Mouse (Mus musculus): ENCODE results near the gene Gtf3c2. TPM values are rescaled to one million over a fixed set of nuclear protein-coding genes. Genes with fewer than 3 reads are reported as not detected.
A peak's percentile ranks its signal among the peaks of the same experiment; 100 is the strongest.

The Gtf3c2 gene
- polyA plus RNA-seq, 1 experiment from 2014 or later, result 136 TPM

DNA sequence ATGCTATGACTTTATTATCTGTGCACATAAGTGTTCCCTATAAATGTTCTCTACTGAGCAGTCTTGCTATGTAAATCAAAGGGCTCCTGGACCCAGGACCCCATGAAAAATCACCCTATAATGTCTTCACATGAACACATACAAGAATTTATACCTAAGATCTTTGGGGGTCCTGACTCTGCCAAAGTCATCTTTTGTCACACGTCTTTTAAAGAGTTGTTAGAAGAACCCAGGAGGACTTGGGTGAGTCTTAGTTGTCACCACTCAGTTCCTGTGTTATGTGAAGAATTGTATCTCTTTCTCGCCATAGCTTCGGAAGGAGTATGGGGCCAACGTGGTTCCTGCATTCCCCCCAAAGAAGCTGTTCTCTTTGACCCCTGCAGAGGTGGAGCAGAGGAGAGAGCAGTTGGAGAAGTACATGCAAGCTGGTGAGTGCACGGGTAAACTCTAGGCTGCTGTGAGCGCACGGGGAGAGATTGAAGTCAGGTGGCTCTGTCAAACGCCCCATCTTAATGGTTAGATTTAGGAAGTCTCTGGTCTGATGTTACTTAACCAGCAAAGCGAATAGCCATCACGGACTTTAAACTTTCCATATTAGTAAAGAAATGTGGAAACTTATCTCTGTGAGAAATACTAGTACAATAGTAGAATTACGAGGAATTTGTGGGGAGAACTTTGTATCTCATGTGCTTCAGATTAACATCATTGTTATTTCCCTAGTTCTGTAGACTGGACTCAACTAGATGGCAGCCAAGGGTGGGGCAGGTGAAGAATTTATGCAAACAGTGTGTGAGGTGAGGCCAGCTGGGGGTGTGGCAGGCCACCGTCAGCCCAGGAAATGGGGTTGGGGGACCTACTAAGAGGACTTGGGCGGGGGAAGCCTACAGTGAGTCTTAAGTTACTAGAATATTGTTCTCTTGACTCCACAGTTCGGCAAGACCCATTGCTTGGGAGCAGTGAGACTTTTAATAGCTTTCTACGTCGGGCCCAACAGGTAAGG lies 14.8 kb upstream of the Gtf3c2 start:
- Histone ChIP-seq H3K4me3 (peak overlapping the region; percentile 89), H3K36me3 (peaks cover 76% of the 10 kb centered on the region)

DNA sequence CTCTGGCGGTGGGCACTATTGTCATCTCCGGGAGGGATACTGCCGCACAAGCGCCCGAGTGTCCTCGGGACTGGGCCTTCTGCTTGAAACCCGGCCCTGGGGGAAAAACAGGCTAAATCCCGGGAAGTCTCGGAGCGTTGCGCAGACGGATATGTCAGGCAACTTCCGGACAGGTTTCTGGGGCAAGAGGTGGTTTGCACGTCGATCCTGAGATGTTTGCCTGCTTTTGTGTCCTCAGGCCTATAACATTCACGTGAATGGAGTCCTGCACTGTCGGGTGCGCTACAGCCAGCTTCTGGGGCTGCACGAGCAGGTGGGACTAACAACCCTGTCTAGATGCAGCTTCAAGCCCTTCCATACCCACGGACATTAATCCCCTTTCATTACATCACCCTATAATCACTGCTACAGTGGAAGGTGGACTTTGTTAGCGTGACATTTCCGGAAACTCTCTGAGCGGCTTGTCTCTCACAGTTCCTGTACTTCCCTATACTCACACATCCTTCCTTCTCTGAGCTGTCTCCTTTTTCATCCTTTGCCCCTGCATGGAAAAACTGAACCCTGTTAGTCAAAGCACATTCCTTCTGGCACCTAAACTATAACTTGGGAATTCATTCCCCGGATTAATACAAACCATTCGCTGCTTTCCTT lies 13.8 kb upstream of the Gtf3c2 start:
- Histone ChIP-seq H3K36me3 (peaks cover 74% of the 10 kb centered on the region), H3K4me1 (peaks cover 20% of the 10 kb centered on the region), H3K9me3 (replicated peaks) (no peaks in the 10 kb centered on the region), H3K27me3 (ENCODE audit: low read depth, poor library complexity, severe bottlenecking) (no peaks in the 10 kb centered on the region), H3K4me3 (peak overlapping the region; percentile 89), H3K27ac (peak overlapping the region; percentile 91)
- 15% methylated on average over 25 of the region's 25 CpGs for WGBS
- no peak for DNase-seq (ENCODE audit: low spot score)

More for the DNA sequence above, 14.8 kb upstream of the Gtf3c2 start:
- no peak overlapping the region for H3K27ac ChIP-seq
- no peak for DNase-seq (ENCODE audit: low spot score)
- peaks cover 22% of the 10 kb centered on the region for H3K4me1 ChIP-seq
- H3K9me3 ChIP-seq (replicated peaks), result no peaks in the 10 kb centered on the region
- no peaks in the 10 kb centered on the region for H3K27me3 ChIP-seq (ENCODE audit: low read depth, poor library complexity, severe bottlenecking)
- 93% methylated on average over 16 of the region's 16 CpGs for WGBS

DNA sequence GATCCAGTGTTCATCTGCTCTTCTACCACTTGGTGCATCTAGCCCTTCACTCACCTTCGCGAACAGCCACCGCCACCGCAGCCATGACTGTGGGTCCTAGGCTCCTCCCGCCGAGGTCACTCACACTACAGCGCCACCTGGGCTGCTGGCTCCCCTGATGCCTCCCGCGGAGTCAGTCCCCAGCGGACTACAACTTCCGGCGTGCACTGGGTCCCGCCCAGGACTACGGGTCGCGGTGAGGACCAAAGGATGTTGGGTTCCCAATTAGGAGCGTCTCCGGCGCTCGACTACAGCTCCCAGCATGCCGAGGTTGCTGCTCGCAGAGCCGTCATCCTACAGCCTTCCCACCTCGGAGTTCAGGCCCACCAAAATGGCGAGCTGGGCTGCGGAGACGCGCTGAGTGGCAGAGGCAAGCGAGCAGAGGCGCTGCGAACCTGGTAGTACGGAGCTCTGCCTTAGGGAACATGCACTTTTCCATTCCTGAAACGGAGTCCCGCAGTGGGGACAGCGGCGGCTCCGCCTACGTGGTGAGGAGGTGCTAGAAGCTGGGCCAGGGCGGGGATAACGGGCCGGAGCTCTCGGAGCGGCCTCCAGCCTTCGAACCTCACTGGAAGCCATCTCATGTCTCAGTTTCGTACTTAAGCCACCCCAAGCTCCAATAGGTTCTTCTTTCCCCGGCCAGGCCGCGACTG lies 13.1 kb upstream of the Gtf3c2 start, which contains the start of the genes Snx17 and Eif2b4:
Snx17 (plus strand) TSS at position 289 of the 692 bp plus-strand sequence.
Eif2b4 (minus strand) TSS at position 492 of the 692 bp plus-strand sequence.
- WGBS, result under 1% methylated on average over 48 of the region's 48 CpGs
- Histone ChIP-seq H3K4me1 (peaks cover 20% of the 10 kb centered on the region), H3K27ac (peak within 1 kb of the TSS; percentile 91), H3K27me3 (ENCODE audit: low read depth, poor library complexity, severe bottlenecking) (no peaks in the 10 kb centered on the region), H3K9me3 (replicated peaks) (no peaks in the 10 kb centered on the region), H3K4me3 (peak within 1 kb of the TSS; percentile 89), H3K36me3 (peaks cover 74% of the 10 kb centered on the region)
- DNase-seq (ENCODE audit: low spot score), result peak; percentile 100

DNA sequence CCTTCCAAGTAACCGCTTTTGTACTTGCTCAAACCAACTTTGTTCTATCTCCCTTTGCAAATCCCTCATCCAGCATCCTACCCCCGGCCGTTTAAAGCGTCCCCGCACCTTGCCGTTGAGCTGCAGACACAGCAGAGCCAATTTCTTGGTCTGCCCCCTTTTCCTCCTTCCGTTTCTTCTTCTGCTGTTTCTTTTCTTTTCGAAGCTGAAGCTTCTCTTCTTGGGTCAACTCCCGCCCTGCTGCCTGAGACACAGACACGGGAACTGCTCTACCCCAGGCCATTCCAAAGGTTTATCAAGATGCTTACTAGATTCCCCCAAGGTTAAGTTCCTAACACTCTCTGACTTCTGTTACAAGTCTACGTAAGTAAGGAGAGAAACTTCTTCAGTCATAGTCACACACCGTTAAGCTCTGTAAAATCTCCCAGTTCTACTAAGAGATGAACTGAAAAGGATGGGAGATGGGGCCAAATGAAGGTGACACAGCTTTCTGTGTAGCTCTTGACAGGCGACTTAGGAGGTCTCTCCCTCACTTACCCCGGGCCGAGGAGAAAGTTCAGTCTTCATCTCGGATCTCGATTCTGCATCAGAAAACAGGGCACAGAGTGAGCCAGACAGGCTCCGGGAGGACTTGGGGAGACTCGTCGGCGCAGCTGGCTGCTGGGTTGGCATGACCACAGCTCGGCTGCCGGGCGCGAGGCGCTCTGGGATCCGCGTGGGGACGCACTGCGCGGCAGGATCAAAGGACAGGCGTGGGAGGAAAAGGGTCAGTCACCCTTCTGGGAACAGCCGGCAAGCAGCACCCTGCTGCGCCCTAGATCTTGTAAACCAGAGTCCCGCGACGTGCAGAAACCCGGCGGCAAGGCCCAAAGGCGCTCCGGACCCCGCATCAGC lies 12.3 kb upstream of the Gtf3c2 start:
- Histone ChIP-seq H3K9me3 (replicated peaks) (no peaks in the 10 kb centered on the region), H3K4me3 (peak overlapping the region; percentile 89), H3K27me3 (ENCODE audit: low read depth, poor library complexity, severe bottlenecking) (no peaks in the 10 kb centered on the region), H3K27ac (peak overlapping the region; percentile 91), H3K4me1 (peaks cover 20% of the 10 kb centered on the region), H3K36me3 (peaks cover 74% of the 10 kb centered on the region)
- 17% methylated on average over 42 of the region's 42 CpGs for WGBS
- no peak for DNase-seq (ENCODE audit: low spot score)

DNA sequence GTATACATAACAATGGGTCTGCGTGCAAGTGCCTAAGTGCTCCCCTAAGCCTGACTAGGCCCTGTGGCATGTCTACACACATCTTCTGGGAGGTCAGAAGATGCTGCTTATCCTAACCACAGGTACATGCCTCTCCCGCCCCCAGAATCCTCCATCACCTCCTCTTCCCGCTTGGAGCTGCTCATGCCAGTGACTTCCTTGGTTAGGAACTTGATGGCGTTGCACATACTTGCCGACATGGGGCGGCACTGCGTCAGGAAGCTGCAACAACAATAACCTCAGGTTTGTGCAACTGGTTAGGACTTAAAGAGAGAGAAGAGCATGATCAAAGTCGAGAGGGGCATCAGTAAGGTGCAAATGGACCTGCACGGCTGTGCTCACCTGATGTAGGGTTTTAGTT lies 10.3 kb upstream of the Gtf3c2 start:
- no peak overlapping the region for H3K4me3 ChIP-seq
- peaks cover 20% of the 10 kb centered on the region for H3K4me1 ChIP-seq
- no peak for DNase-seq (ENCODE audit: low spot score)
- H3K27ac ChIP-seq, result no peak overlapping the region
- 93% methylated on average over 9 of the region's 9 CpGs for WGBS
- H3K27me3 ChIP-seq (ENCODE audit: low read depth, poor library complexity, severe bottlenecking), result no peaks in the 10 kb centered on the region
- no peaks in the 10 kb centered on the region for H3K9me3 ChIP-seq (replicated peaks)
- peaks cover 60% of the 10 kb centered on the region for H3K36me3 ChIP-seq

DNA sequence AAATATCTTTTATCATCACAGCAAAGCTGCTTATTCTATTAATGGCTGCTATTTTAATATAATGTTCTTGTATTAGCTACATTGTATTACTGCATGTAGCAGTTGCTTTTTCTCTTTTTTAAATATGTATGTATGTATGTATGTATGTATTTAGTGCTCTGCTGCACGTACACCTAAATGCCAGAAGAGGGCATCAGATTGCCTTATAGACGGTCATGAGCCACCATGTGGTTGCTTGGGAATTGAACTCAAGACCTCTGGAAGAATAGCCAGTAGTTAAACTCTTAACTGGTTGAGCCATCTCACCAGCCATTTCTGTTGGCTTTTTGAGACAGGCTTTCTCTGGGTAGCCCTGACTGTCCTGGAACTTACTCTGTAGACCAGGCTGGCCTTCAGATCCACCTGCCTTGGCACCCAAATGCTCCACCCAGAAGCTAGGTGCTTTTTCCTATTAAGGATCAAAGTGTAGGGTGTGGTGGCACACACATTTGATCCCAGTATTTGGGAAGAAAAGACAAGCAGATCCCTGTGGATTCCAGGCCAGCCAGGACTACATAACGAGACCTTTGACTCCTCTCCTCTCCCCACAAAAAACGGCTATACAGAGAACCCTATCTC lies 8.4 kb upstream of the Gtf3c2 start:
- H3K4me1 ChIP-seq, result peaks cover 12% of the 10 kb centered on the region
- no peak overlapping the region for H3K27ac ChIP-seq
- DNase-seq (ENCODE audit: low spot score), result no peak
- WGBS, result 82% methylated on average over 4 of the region's 4 CpGs
- no peaks in the 10 kb centered on the region for H3K27me3 ChIP-seq (ENCODE audit: low read depth, poor library complexity, severe bottlenecking)
- H3K36me3 ChIP-seq, result peaks cover 48% of the 10 kb centered on the region
- no peak overlapping the region for H3K4me3 ChIP-seq
- H3K9me3 ChIP-seq (replicated peaks), result no peaks in the 10 kb centered on the region

DNA sequence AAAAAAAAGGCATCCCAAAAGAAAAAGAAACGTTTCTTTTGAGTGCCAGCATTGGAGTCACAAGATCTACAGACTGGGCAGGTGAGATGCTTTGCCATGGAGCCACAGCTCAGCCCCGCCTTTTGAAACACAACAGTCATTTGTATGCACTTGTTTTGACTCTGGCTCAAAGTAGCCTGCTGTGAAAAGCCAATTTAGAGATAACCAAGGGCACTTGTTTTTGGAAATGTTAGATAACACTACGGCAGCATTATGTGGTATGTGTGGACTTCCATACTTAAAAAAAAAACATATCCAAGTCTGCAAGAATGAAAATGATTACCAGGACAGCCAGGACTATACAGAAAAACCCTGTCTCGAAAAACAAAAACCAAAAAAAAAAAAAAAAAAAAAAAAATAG lies 3.7 kb upstream of the Gtf3c2 start:
- Histone ChIP-seq H3K27me3 (ENCODE audit: low read depth, poor library complexity, severe bottlenecking) (no peaks in the 10 kb centered on the region), H3K4me3 (no peak overlapping the region), H3K9me3 (replicated peaks) (no peaks in the 10 kb centered on the region), H3K4me1 (peaks cover 7% of the 10 kb centered on the region), H3K27ac (no peak overlapping the region), H3K36me3 (peaks cover 20% of the 10 kb centered on the region)
- WGBS, result 62% methylated on average over 4 of the region's 4 CpGs
- no peak for DNase-seq (ENCODE audit: low spot score)

DNA sequence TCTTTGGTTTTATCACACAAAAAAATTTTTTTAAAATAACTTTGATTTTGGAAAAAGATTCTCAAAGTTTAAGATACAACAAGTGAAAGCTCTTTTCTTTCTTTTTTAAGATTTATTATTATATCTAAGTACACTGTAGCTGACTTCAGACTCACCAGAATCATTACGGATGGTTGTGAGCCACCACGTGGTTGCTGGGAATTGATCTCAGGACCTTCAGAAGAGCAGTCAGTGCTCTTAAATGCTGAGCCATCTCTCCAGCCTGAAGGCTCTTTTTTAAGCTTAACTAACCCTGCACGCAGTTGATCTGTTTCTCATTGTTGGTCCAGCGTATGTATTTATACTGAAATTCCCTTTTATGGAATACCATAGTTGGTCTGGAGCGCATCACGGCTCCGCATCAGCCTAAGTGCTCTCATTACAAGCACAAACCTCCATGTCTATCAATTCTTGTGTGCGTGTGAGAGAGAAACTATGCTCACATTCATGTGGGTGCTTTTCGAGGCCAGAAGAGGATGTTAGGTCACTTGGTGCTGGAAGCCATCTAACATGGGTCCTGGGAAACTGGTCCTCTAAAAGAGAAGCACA lies 1.3 kb upstream of the Gtf3c2 start:
- Histone ChIP-seq H3K27ac (no peak overlapping the region), H3K9me3 (replicated peaks) (no peaks in the 10 kb centered on the region), H3K4me3 (peak overlapping the region; percentile 92; the same call in 1 of the 2 replicates), H3K27me3 (ENCODE audit: low read depth, poor library complexity, severe bottlenecking) (no peaks in the 10 kb centered on the region), H3K36me3 (peaks cover 19% of the 10 kb centered on the region), H3K4me1 (peaks cover 9% of the 10 kb centered on the region)
- DNase-seq (ENCODE audit: low spot score), result no peak
- WGBS, result 92% methylated on average over 9 of the region's 9 CpGs

DNA sequence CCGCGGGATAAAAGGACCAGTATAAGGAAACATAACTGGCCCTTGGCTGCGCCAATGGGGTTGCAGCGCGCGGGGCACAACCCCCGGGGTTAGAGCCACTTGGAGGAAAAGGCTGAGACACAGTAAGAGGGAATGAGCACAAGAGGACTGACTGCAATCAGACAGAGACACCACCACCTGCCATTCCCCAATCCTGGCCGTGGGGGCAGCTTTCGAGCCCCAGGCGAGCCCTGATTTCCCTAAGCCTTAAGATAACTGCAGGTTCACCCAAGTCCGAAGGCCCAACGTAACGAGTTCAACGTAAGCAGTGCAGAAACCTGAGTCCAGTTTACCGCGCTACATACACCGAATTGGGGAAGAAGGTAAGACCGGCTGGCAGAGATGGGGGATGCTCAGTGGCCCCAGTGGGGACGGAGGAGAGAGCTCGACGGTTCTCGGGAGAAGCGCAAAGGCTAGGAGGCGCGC lies 611 bp downstream of the Gtf3c2 start:
- Histone ChIP-seq H3K36me3 (peaks cover 33% of the 10 kb centered on the region), H3K27me3 (ENCODE audit: low read depth, poor library complexity, severe bottlenecking) (no peaks in the 10 kb centered on the region), H3K4me3 (peak overlapping the region; percentile 92), H3K27ac (peak overlapping the region; percentile 92), H3K9me3 (replicated peaks) (no peaks in the 10 kb centered on the region), H3K4me1 (peaks cover 9% of the 10 kb centered on the region)
- peak; percentile 59 for DNase-seq (ENCODE audit: low spot score)
- under 1% methylated on average over 25 of the region's 25 CpGs for WGBS

DNA sequence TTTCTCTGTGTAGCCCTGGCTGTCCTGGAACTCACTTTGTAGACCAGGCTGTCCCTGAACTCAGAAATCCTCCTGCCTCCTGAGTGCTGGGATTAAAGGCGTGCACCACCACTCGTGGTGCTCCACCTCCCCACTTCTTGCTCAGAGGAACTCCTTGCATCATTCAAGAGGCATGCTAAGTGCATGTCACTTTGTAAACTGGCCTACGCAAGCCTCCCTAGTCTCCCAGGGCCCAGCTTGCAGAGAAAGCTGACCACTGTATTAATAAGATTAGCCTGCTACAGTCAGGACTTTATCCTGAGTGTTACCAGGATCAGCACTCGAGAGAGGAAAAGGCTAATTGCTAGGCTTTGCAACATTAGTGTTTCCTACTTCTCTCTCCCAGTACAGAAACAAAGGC lies 11.3 kb downstream of the Gtf3c2 start:
- no peaks in the 10 kb centered on the region for H3K4me1 ChIP-seq

DNA sequence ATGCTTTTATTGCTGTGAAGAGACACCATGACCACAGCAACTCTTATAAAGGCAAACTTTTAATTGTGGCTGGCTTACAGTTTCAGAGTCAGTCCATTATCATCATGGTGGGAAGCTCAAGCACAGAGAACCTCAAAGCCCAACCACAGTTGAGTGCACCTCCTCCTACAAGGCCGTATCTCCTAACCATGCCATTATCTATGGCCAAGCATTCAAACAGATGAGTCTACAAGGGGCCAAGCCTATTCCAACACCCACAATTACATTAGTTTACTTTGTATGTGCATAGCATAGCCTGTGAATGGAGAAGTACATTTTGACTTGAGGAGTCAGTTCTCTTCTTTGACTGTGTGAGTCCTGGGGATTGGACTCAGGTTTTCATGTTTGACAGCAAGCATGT lies 15.1 kb downstream of the Gtf3c2 start:
- Histone ChIP-seq H3K36me3 (peaks cover 100% of the 10 kb centered on the region), H3K27ac (no peak overlapping the region), H3K27me3 (ENCODE audit: low read depth, poor library complexity, severe bottlenecking) (no peaks in the 10 kb centered on the region), H3K4me1 (no peaks in the 10 kb centered on the region), H3K9me3 (replicated peaks) (no peaks in the 10 kb centered on the region), H3K4me3 (no peak overlapping the region)
- 90% methylated on average over 1 of the region's 1 CpGs for WGBS
- DNase-seq (ENCODE audit: low spot score), result no peak

More for the DNA sequence above, 11.3 kb downstream of the Gtf3c2 start:
- Histone ChIP-seq H3K36me3 (peaks cover 97% of the 10 kb centered on the region), H3K27ac (no peak overlapping the region), H3K9me3 (replicated peaks) (no peaks in the 10 kb centered on the region), H3K4me3 (no peak overlapping the region), H3K27me3 (ENCODE audit: low read depth, poor library complexity, severe bottlenecking) (no peaks in the 10 kb centered on the region)
- WGBS, result 93% methylated on average over 4 of the region's 4 CpGs
- no peak for DNase-seq (ENCODE audit: low spot score)
